In genomic region chr5:36208803-36209202, GRCm38 (mm10) we compare ENCODE assay signal across 34 mouse cellular contexts. TPM values are rescaled to one million over a fixed set of nuclear protein-coding genes. Genes with fewer than 3 reads are reported as not detected.
DNase-seq lines count a peak whose midpoint lies in the region; ATAC-seq and TF ChIP-seq lines count a peak whose summit lies in the region.
"Had no signal": no experiment of that assay in that cellular context is flagged by ENCODE, and none has a peak within 500 bp of the region (broad histone marks: within the 10 kb centered on the region; RNA-seq: fewer than 3 reads in every experiment).

No protein-coding gene starts in this region.

- no peak overlapping the region for H3K27ac ChIP-seq in lung, embryonic 14.5 days (ENCODE audit: low read depth)
- H3K27ac ChIP-seq in stomach, embryonic 15.5 days = no peak overlapping the region
- H3K27ac ChIP-seq in stomach, postnatal 0 days (replicated peaks) = no peak overlapping the region
- H3K27ac ChIP-seq: embryonic facial prominence, embryonic 12.5 days; embryonic facial prominence, embryonic 15.5 days; heart, adult 2 months; heart, embryonic 10.5 days; heart, embryonic 13.5 days; hindbrain, embryonic 14.5 days had no signal

- ATAC-seq in lung, embryonic 14.5 days (ENCODE audit: insufficient read depth) = peak; percentile 54; the same call in 1 of the 2 replicates
- ATAC-seq in stomach, embryonic 15.5 days (ENCODE audit: insufficient read depth, low FRiP score, low read depth) = peak; percentile 61; the same call in 1 of the 2 replicates
- ATAC-seq in stomach, postnatal 0 days (ENCODE audit: low FRiP score, low TSS enrichment) = peak; percentile 43
- ATAC-seq: forebrain, embryonic 14.5 days; forebrain, postnatal 0 days; Patski had no signal

- H3K27me3 ChIP-seq in lung, embryonic 14.5 days (ENCODE audit: insufficient read depth, low read length) = no peaks in the 10 kb centered on the region
- H3K27me3 ChIP-seq in stomach, embryonic 15.5 days (replicated peaks) = no peaks in the 10 kb centered on the region
- H3K27me3 ChIP-seq in stomach, postnatal 0 days (ENCODE audit: control insufficient read depth, insufficient read depth, low read length) = no peaks in the 10 kb centered on the region
- H3K27me3 ChIP-seq: embryonic facial prominence, embryonic 12.5 days; embryonic facial prominence, embryonic 15.5 days; heart, embryonic 13.5 days had no signal

- TF ChIP-seq CTCF in lung, embryonic 14.5 days (IDR thresholded peaks at IDR 0.05; ENCODE audit: low read depth) = no peak
- no peak for TF ChIP-seq CTCF in stomach, postnatal 0 days (IDR thresholded peaks at IDR 0.05; ENCODE audit: low read depth)

- peak; percentile 43 for DNase-seq in lung, embryonic 14.5 days
- DNase-seq in lung, adult 18-20 months = no peak
- DNase-seq in thymus, postnatal 14 days = peak; percentile 30
- no peak for DNase-seq in thymus, postnatal 0 days (ENCODE audit: low spot score)
- DNase-seq in stomach, postnatal 0 days (ENCODE audit: low spot score) = peak; percentile 56
- no peak for DNase-seq in gastrocnemius, postnatal 4 days (ENCODE audit: low spot score in 2 of 2)
- DNase-seq: adrenal gland, postnatal 10 days; B cell, adult 2 months; cerebellum, adult 11 months; cerebellum, adult 2 months; cerebellum, adult 9-11 months; cerebellum, postnatal 25 days; forebrain, postnatal 0 days; gastrocnemius, postnatal 25 days; heart, adult 2 months; heart, postnatal 14 days; heart, postnatal 4 days had no signal

- whole genome bisulfite sequencing in lung, embryonic 14.5 days = 57% methylated on average over 3 of the region's 3 CpGs
- WGBS in stomach, embryonic 15.5 days = 67% methylated on average over 3 of the region's 3 CpGs
- 58% methylated on average over 3 of the region's 3 CpGs for WGBS in stomach, postnatal 0 days

- no peaks in the 10 kb centered on the region for H3K9me3 ChIP-seq in lung, embryonic 14.5 days (ENCODE audit: low read depth, low read length)
- H3K9me3 ChIP-seq in stomach, embryonic 15.5 days = no peaks in the 10 kb centered on the region
- H3K9me3 ChIP-seq in stomach, postnatal 0 days (ENCODE audit: control insufficient read depth, low read length) = no peaks in the 10 kb centered on the region
- H3K9me3 ChIP-seq: embryonic facial prominence, embryonic 12.5 days; embryonic facial prominence, embryonic 15.5 days; G1E; heart, embryonic 10.5 days; heart, embryonic 13.5 days had no signal

- no peak for TF ChIP-seq EP300 in stomach, postnatal 0 days (optimal IDR thresholded peaks at IDR 0.05)

- H3K4me1 ChIP-seq in lung, embryonic 14.5 days (ENCODE audit: insufficient read depth) = no peaks in the 10 kb centered on the region
- no peaks in the 10 kb centered on the region; the same call in 1 of the 2 replicates for H3K4me1 ChIP-seq in stomach, embryonic 15.5 days
- H3K4me1 ChIP-seq in stomach, postnatal 0 days (replicated peaks; ENCODE audit: control insufficient read depth, insufficient read depth) = no peaks in the 10 kb centered on the region
- H3K4me1 ChIP-seq: embryonic facial prominence, embryonic 12.5 days; heart, embryonic 10.5 days had no signal

- H3K9ac ChIP-seq in lung, embryonic 14.5 days = no peak overlapping the region
- no peak overlapping the region for H3K9ac ChIP-seq in stomach, embryonic 15.5 days
- H3K9ac ChIP-seq in stomach, postnatal 0 days (ENCODE audit: low read length) = no peak overlapping the region
- H3K9ac ChIP-seq: embryonic facial prominence, embryonic 12.5 days; embryonic facial prominence, embryonic 15.5 days; forebrain, postnatal 0 days; heart, embryonic 13.5 days; hindbrain, embryonic 14.5 days had no signal

- H3K36me3 ChIP-seq in lung, embryonic 14.5 days (ENCODE audit: insufficient read depth) = no peaks in the 10 kb centered on the region
- no peaks in the 10 kb centered on the region for H3K36me3 ChIP-seq in stomach, embryonic 15.5 days
- H3K36me3 ChIP-seq in stomach, postnatal 0 days (ENCODE audit: control insufficient read depth, insufficient read depth, low read length) = no peaks in the 10 kb centered on the region
- H3K36me3 ChIP-seq: embryonic facial prominence, embryonic 12.5 days; embryonic facial prominence, embryonic 15.5 days; G1E; heart, embryonic 10.5 days; heart, embryonic 13.5 days had no signal

- no peak overlapping the region for H3K4me3 ChIP-seq in lung, embryonic 14.5 days (ENCODE audit: low read depth, low read length)
- H3K4me3 ChIP-seq in stomach, embryonic 15.5 days (replicated peaks) = no peak overlapping the region
- no peak overlapping the region for H3K4me3 ChIP-seq in stomach, postnatal 0 days (ENCODE audit: low read depth, low read length)
- H3K4me3 ChIP-seq: embryonic facial prominence, embryonic 12.5 days; embryonic facial prominence, embryonic 15.5 days; heart, adult 2 months; heart, embryonic 10.5 days; heart, embryonic 13.5 days had no signal

- H3K4me2 ChIP-seq in lung, embryonic 14.5 days = no peak overlapping the region
- no peak overlapping the region for H3K4me2 ChIP-seq in stomach, embryonic 15.5 days
- H3K4me2 ChIP-seq in stomach, postnatal 0 days (replicated peaks; ENCODE audit: low read depth) = no peak overlapping the region
- H3K4me2 ChIP-seq: embryonic facial prominence, embryonic 12.5 days; embryonic facial prominence, embryonic 15.5 days; heart, embryonic 13.5 days; hindbrain, embryonic 14.5 days had no signal

RNA-seq across cellular contexts. Expression of gene Psapl1, which starts 5.0 kb away (rescaled TPM):
- 0.20 TPM in 1 of 2 replicates, not detected in the other for polyA plus RNA-seq in lung, embryonic 14.5 days (2014; fragmentation: Nextera tagmentation; extraction: Ambion mirVana)
- polyA plus RNA-seq in thymus, postnatal 0 days (2015; fragmentation: Nextera tagmentation; extraction: Ambion mirVana) = 0.66 and 0.70 TPM in 2 replicates
- 8.4 and 16.7 TPM in 2 replicates for polyA plus RNA-seq in stomach, embryonic 15.5 days (2015; fragmentation: Nextera tagmentation; extraction: Ambion mirVana)
- 311 and 314 TPM in 2 replicates for polyA plus RNA-seq in stomach, postnatal 0 days (2015; fragmentation: Nextera tagmentation; extraction: Ambion mirVana)
- under 1 TPM in 1 of 2 experiments, not detected in 1; 0.13 TPM for total RNA-seq in gastrocnemius, postnatal 4 days (2021)
- total RNA-seq: adrenal gland, adult 18-20 months; adrenal gland, postnatal 10 days; adrenal gland, postnatal 4 days; CH12.LX; common myeloid progenitor, adult 5-6 weeks; forebrain, postnatal 0 days; gastrocnemius, adult 8-10 months; gastrocnemius, postnatal 25 days; granulocyte monocyte progenitor cell, adult 5-6 weeks; heart, adult 2 months; heart, postnatal 14 days; heart, postnatal 4 days had no signal
- polyA plus RNA-seq: cerebellum, adult 2 months; forebrain, embryonic 14.5 days; forebrain, postnatal 0 days; frontal cortex, adult 2 months; G1E; hindbrain, embryonic 11.5 days; Patski had no signal

Comparison
In these comparisons a context has a peak if more than half of its experiments do, and no peak if none do; other contexts are left out.
1. DNase-seq: peak in lung, embryonic 14.5 days (single experiment), thymus, postnatal 14 days (single experiment) and stomach, postnatal 0 days (single experiment); none in lung, adult 18-20 months (0 of 2), thymus, postnatal 0 days (single experiment) and gastrocnemius, postnatal 4 days (0 of 2).
2. RNA of gene Psapl1, which starts 5.0 kb away (polyA plus RNA-seq): 311 to 314 TPM in stomach, postnatal 0 days; 8.4 to 16.7 TPM in stomach, embryonic 15.5 days, 0.66 to 0.70 TPM in thymus, postnatal 0 days and 0.20 TPM in lung, embryonic 14.5 days; every median in the first group is over 10 times any median in the second.
3. Peak in every context shown above with its lines, with median percentiles within 50 percentile points of each other: ATAC-seq.